Mouse (Mus musculus) testis, adult 2 months (tissue): ENCODE measurements around the gene Wars2.

Experiments used
- CTCF ChIP-seq: fragments of 200-500 bp; IDR thresholded peaks from 2 replicates; pipeline ENCODE4 v1.5.1; 2012; ENCODE audit warnings: low read depth, mild to moderate bottlenecking, inconsistent platforms, low read length, moderate library complexity; ENCODE audit not compliant: control insufficient read depth, insufficient read depth, insufficient replicate concordance
- POLR2A ChIP-seq: fragments of 200-500 bp; IDR thresholded peaks from 2 replicates; pipeline ENCODE4 v1.6.1; 2012; ENCODE audit warnings: low read depth, mild to moderate bottlenecking, inconsistent platforms, low read length, moderate library complexity; ENCODE audit not compliant: control insufficient read depth

GRCm38 (mm10) chr3:99203331-99203730, 62.5 kb downstream of the Wars2 start:
- no peak for TF ChIP-seq CTCF
- TF ChIP-seq POLR2A = no peak
